Mouse (Mus musculus) olfactory bulb, adult 2 months (tissue): Measurements from ENCODE around the gene R3hdm4. TPM values are rescaled to one million over a fixed set of nuclear protein-coding genes. Genes with fewer than 3 reads are reported as not detected.
"Not testable (repeated sequence)": the region's sequence is repeated elsewhere in the genome, so short reads cannot be mapped to it uniquely, and the experiment has no call there.

Source experiments
- H3K27ac ChIP-seq: fragments of 200-500 bp; 2 replicates; pipeline ENCODE4 v1.5.1; 2012; ENCODE audit warnings: low read depth, low read length; ENCODE audit not compliant: insufficient read depth
- H3K4me1 ChIP-seq: fragments of 200-500 bp; 2 replicates; pipeline ENCODE4 v1.6.1; 2012; ENCODE audit warnings: low read length; ENCODE audit not compliant: control insufficient read depth, insufficient read depth
- H3K4me3 ChIP-seq: fragments of 200-500 bp; 2 replicates; pipeline ENCODE4 v1.5.1; 2012; ENCODE audit warnings: mild to moderate bottlenecking, low read depth, low read length, moderate library complexity; ENCODE audit not compliant: insufficient read depth
- CTCF ChIP-seq: fragments of 200-500 bp; IDR thresholded peaks from 2 replicates; pipeline ENCODE4 v1.5.1; 2012; ENCODE audit warnings: low read depth, mild to moderate bottlenecking, low read length, moderate library complexity; ENCODE audit not compliant: insufficient read depth
- POLR2A ChIP-seq: fragments of 200-500 bp; IDR thresholded peaks from 2 replicates; pipeline ENCODE4 v1.6.1; 2012; ENCODE audit warnings: mild to moderate bottlenecking, low read depth, low read length, moderate library complexity; ENCODE audit not compliant: insufficient read depth
- WGBS: fragments of 180-500 bp; shearing (Covaris S2); methylation state at CpG from one replicate; pipeline ENCODE4 v1.1.7; 2018; 5-methylcytosine and 5-hydroxymethylcytosine counted together
- polyA plus RNA-seq: library from polyadenylated mRNA; stranded (reverse); fragments of >200 nt; gene quantifications from 2 replicates; pipeline ENCODE4 v1.2.4, GENCODE M21; 2012; ENCODE audit warnings: low replicate concordance; ENCODE audit not compliant: missing spikeins, insufficient read depth, insufficient read length

R3hdm4 gene
- polyA plus RNA-seq, 1 experiment: not detected

- under 1% methylated on average over 61 of the region's 61 CpGs for WGBS
- no peak within 1 kb of the TSS for H3K27ac ChIP-seq
Observed at GRCm38 (mm10) chr10:79959847-79960601, 39.0 kb upstream of the R3hdm4 start, which contains the start of gene Wdr18. Gene Wdr18, plus strand, starts transcription at chr10:79960152.

GRCm38 (mm10) chr10:79959412-79959811 lies 38.4 kb upstream of the R3hdm4 start:
- 19% methylated on average over 10 of the region's 10 CpGs for WGBS
- not testable (repeated sequence) for H3K4me3 ChIP-seq, H3K27ac ChIP-seq, H3K4me1 ChIP-seq

More at GRCm38 (mm10) chr10:79959847-79960601, 39.0 kb upstream of the R3hdm4 start, which contains the start of gene Wdr18:
- TF ChIP-seq POLR2A (peak; percentile 49; the same call in 1 of the 2 replicates), CTCF (peak; percentile 65; the same call in 1 of the 2 replicates)
- Histone ChIP-seq H3K4me3 (peak within 1 kb of the TSS; percentile 98), H3K4me1 (peaks cover 6% of the 10 kb centered on the region; the same call in 1 of the 2 replicates)

- no peak for TF ChIP-seq POLR2A
- peak; percentile 65; the same call in 1 of the 2 replicates for TF ChIP-seq CTCF
- Histone ChIP-seq H3K4me3 (no peak overlapping the region), H3K4me1 (peaks cover 6% of the 10 kb centered on the region; the same call in 1 of the 2 replicates), H3K27ac (no peak overlapping the region)
- 17% methylated on average over 21 of the region's 21 CpGs for whole genome bisulfite sequencing
Observed at GRCm38 (mm10) chr10:79958140-79958816, 37.3 kb upstream of the R3hdm4 start.

GRCm38 (mm10) chr10:79956643-79957154 lies 35.7 kb upstream of the R3hdm4 start:
- no peak overlapping the region for H3K27ac ChIP-seq
- TF ChIP-seq CTCF (no peak), POLR2A (no peak)
- peaks cover 6% of the 10 kb centered on the region; the same call in 1 of the 2 replicates for H3K4me1 ChIP-seq
- H3K4me3 ChIP-seq: no peak overlapping the region
- WGBS: 38% methylated on average over 4 of the region's 4 CpGs

GRCm38 (mm10) chr10:79955691-79956090 lies 34.7 kb upstream of the R3hdm4 start:
- 80% methylated on average over 9 of the region's 9 CpGs for WGBS
- H3K4me1 ChIP-seq: peaks cover 5% of the 10 kb centered on the region; the same call in 1 of the 2 replicates
- H3K27ac ChIP-seq: no peak overlapping the region
- TF ChIP-seq CTCF (no peak), POLR2A (no peak)
- H3K4me3 ChIP-seq: no peak overlapping the region

- 83% methylated on average over 6 of the region's 6 CpGs for WGBS
- TF ChIP-seq POLR2A (no peak), CTCF (peak; percentile 63; the same call in 1 of the 2 replicates)
- no peak overlapping the region for H3K4me3 ChIP-seq
- H3K4me1 ChIP-seq: peaks cover 2% of the 10 kb centered on the region; the same call in 1 of the 2 replicates
- H3K27ac ChIP-seq: no peak overlapping the region
Observed at GRCm38 (mm10) chr10:79953946-79954345, 32.9 kb upstream of the R3hdm4 start.

GRCm38 (mm10) chr10:79950661-79951060 lies 29.7 kb upstream of the R3hdm4 start:
- Histone ChIP-seq H3K27ac (no peak overlapping the region), H3K4me1 (peaks cover 14% of the 10 kb centered on the region), H3K4me3 (no peak overlapping the region)
- WGBS: 84% methylated on average over 18 of the region's 18 CpGs
- no peak for TF ChIP-seq CTCF

DNA sequence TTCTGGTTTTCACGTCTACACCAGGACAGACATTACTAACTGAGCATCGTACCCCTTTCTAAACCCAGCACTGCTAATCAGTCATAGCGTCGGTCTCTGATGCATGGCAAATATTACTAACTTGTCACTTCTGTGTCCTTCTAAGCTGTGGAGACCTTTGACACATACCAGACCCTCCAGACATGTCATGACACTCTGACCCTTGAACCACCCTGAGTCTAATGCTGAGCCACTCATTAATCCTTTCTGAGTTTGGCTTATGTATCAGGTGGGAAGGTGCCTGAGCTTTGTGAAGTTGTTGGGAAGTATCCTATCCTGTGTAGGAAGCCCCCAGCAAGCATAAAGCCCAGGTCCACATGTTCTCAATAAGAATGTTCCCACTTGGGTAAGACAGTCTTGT lies 28.9 kb upstream of the R3hdm4 start:
- WGBS: 93% methylated on average over 4 of the region's 4 CpGs
- peaks cover 21% of the 10 kb centered on the region for H3K4me1 ChIP-seq
- H3K4me3 ChIP-seq: no peak overlapping the region
- no peak overlapping the region for H3K27ac ChIP-seq
- no peak for TF ChIP-seq CTCF
- TF ChIP-seq POLR2A: no peak

DNA sequence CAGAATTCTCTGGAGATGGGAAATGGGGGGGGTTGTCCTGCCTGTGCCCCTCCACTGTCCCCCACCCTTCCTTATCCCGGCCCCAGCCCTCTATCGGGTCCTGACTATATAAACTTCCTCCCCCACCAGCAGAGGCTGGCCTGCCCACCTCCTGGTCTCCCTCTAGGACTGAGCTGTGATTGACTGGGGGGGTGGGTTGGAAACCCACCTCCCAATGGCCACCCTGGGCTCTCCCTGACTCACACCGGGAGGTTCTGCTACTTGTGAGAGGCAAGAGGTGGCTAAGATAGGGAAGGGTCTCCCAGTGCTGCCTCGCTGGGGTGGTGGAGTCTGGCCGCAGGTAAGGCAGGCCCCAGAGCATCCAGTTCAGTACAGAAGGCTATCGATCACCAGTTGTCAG lies 26.5 kb upstream of the R3hdm4 start:
- 85% methylated on average over 6 of the region's 6 CpGs for WGBS
- TF ChIP-seq CTCF: no peak
- TF ChIP-seq POLR2A: no peak

More for the DNA sequence above, 26.5 kb upstream of the R3hdm4 start:
- H3K4me3 ChIP-seq: no peak overlapping the region
- peaks cover 21% of the 10 kb centered on the region for H3K4me1 ChIP-seq
- H3K27ac ChIP-seq: no peak overlapping the region
